Mouse (Mus musculus) small intestine, adult 2 months (tissue): Measurements from ENCODE around the gene Fes.

Experiments
- CTCF ChIP-seq: fragments of 200-500 bp; IDR thresholded peaks from 2 replicates; pipeline ENCODE4 v1.5.1; 2012; ENCODE audit warnings: low read depth, mild to moderate bottlenecking, control low read depth, inconsistent platforms, low read length, moderate library complexity, mixed read lengths; ENCODE audit not compliant: insufficient replicate concordance, insufficient read length; ENCODE audit errors: extremely low read depth
- POLR2A ChIP-seq: fragments of 200-500 bp; IDR thresholded peaks from 2 replicates; pipeline ENCODE4 v1.6.1; 2012; ENCODE audit warnings: low read depth, mild to moderate bottlenecking, control low read depth, inconsistent platforms, low read length, moderate library complexity

DNA sequence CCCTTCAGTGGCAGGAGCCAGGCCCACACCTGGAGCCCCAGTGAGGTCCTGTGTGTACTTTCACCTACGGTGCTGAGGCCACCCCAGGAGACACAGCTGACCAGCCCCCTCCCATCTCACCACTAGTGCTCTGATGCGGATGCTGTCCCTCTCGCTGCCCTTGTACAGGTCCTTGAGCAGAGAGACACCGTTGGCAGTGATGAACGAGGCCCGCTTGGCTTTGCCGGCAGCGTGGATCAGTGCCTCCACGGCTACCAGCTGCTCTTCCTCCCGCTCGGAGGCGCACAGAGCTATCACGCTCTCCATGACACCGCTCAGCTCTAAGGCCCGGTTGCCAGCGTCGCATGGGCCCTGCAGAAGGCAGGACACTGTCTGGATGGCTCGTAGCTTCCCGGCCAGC, 56.3 kb downstream of the Fes start:
- no peak for TF ChIP-seq CTCF
- TF ChIP-seq POLR2A = no peak
